Mouse (Mus musculus) bone marrow, adult 2 months (tissue): Measurements from ENCODE around the gene Selenof.

Experiments
- CTCF ChIP-seq: fragments of 200-500 bp; IDR thresholded peaks from 2 replicates; pipeline ENCODE4 v1.5.1; 2011; ENCODE audit warnings: low read length, control low read depth; ENCODE audit not compliant: control insufficient read depth, insufficient read depth
- POLR2A ChIP-seq: fragments of 200-500 bp; IDR thresholded peaks from 2 replicates; pipeline ENCODE4 v1.6.1; 2011; ENCODE audit warnings: low read depth, mild to moderate bottlenecking, control low read depth, low read length, borderline replicate concordance; ENCODE audit not compliant: control insufficient read depth

DNA sequence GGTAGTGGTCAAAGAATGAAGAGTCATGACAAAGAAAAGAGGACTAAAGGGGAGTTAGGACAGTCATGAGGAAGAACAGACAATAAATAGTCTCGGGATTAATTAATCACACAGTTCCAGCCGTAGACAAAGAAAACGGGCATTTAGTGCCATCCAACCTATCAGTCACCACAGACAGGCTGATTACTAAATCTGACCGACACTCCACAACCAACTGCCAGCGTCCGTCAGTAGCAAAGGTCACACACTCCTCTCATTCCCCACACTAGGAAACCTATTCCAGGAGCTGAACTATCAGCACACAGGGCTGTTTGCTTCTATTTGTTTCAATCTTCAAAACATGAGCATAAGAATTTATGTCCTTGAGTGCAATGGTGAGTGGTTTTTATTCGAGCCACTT is 16.2 kb upstream of the Selenof start:
- TF ChIP-seq CTCF: no peak
- no peak for TF ChIP-seq POLR2A
